Mouse (Mus musculus): ENCODE data around the gene Phf11a.
"Not testable (repeated sequence)": the region's sequence is repeated elsewhere in the genome, so short reads cannot be mapped to it uniquely, and the experiment has no call there.

The Phf11a gene

GRCm38 (mm10) chr14:59297391-59297790 lies at the start of gene Phf11a:
Phf11a (minus strand) TSS chr14:59297522.
- DNase-seq (ENCODE audit: low spot score), result not testable (repeated sequence)

- not testable (repeated sequence) for DNase-seq (ENCODE audit: low spot score)
Measured at GRCm38 (mm10) chr14:59341189-59341588, 43.9 kb upstream of the Phf11a start, which contains the start of gene Phf11b. Phf11b (minus strand) TSS chr14:59341351.

- no peak for DNase-seq (ENCODE audit: low spot score)
Measured at GRCm38 (mm10) chr14:59339541-59339940, 42.2 kb upstream of the Phf11a start.

GRCm38 (mm10) chr14:59336056-59336455 lies 38.7 kb upstream of the Phf11a start:
- not testable (repeated sequence) for DNase-seq (ENCODE audit: low spot score)

GRCm38 (mm10) chr14:59330499-59330898 lies 33.2 kb upstream of the Phf11a start:
- not testable (repeated sequence) for DNase-seq (ENCODE audit: low spot score)

GRCm38 (mm10) chr14:59319970-59320369 lies 22.6 kb upstream of the Phf11a start:
- DNase-seq (ENCODE audit: low spot score), result not testable (repeated sequence)

- DNase-seq (ENCODE audit: low spot score), result not testable (repeated sequence)
Measured at GRCm38 (mm10) chr14:59319036-59319435, 21.7 kb upstream of the Phf11a start.

- not testable (repeated sequence) for DNase-seq (ENCODE audit: low spot score)
Measured at GRCm38 (mm10) chr14:59291769-59292168, 5.6 kb downstream of the Phf11a start.

GRCm38 (mm10) chr14:59274961-59275360 lies 22.4 kb downstream of the Phf11a start:
- DNase-seq (ENCODE audit: low spot score), result not testable (repeated sequence)

- DNase-seq (ENCODE audit: low spot score), result no peak
Measured at GRCm38 (mm10) chr14:59260056-59260455, 37.3 kb downstream of the Phf11a start, which contains the start of gene Gm6904. Gm6904 (minus strand) TSS chr14:59260216.

GRCm38 (mm10) chr14:59255861-59256260 lies 41.5 kb downstream of the Phf11a start:
- DNase-seq (ENCODE audit: low spot score), result not testable (repeated sequence)

- DNase-seq (ENCODE audit: low spot score), result not testable (repeated sequence)
Measured at GRCm38 (mm10) chr14:59250350-59250749, 47.0 kb downstream of the Phf11a start.

GRCm38 (mm10) chr14:59233635-59234034 lies 63.7 kb downstream of the Phf11a start:
- no peak for DNase-seq (ENCODE audit: low spot score)

GRCm38 (mm10) chr14:59232003-59232402 lies 65.3 kb downstream of the Phf11a start:
- no peak for DNase-seq (ENCODE audit: low spot score)

GRCm38 (mm10) chr14:59230331-59230966 lies 66.9 kb downstream of the Phf11a start:
- DNase-seq (ENCODE audit: low spot score), result no peak

GRCm38 (mm10) chr14:59229822-59230221 lies 67.5 kb downstream of the Phf11a start:
- DNase-seq (ENCODE audit: low spot score), result no peak
